Mouse (Mus musculus): ENCODE measurements around the gene Polr2e.

The Polr2e gene

DNA sequence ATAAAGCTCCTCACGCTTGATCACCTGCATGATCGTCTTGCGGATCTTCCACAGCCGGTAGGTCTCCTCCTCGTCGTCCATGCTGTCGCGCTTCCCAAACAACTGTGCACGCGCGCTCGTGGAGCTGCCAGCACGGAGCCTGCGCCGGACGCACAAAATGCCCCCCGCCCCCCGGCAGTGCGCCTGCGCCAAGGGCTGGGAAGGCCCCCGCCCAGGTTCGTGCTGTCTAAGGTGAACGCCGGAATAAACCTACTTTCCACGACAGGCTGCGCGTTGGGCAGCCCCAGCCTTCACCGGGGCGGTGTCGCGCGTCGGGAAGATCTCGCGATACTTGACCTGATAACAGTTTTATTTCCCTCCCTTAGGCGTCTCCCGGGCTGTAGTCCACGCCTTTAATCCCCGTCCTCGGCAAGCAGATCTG is at the start of gene Polr2e:
TSS of gene Polr2e (minus strand) at position 237 of the 421 bp plus-strand sequence.
- under 1% methylated on average over 40 of the region's 40 CpGs for WGBS

DNA sequence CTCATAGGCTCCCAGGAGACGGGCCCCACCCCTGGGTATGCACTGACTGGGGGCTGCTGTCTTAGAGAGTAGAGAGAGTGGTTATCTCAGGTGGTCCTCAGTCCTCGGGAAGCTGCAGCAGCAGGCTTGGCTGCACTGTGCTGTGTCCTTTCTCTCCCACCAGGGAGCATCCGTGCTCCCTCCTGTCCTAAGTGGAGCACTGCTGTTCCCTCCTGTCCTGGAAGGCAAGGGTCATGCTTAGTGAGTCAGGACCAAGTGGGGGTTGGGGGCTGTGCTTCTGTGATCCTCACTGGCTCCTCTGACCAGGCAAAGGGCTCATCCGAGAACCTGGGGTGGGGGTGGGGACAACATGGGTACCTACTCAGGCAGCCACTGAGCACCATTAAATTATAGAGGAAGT is 49.6 kb upstream of the Polr2e start:
- WGBS: 76% methylated on average over 4 of the region's 4 CpGs

- 89% methylated on average over 8 of the region's 8 CpGs for WGBS
These were observed 47.9 kb upstream of the Polr2e start for GRCm38 (mm10) chr10:80087483-80087882.

DNA sequence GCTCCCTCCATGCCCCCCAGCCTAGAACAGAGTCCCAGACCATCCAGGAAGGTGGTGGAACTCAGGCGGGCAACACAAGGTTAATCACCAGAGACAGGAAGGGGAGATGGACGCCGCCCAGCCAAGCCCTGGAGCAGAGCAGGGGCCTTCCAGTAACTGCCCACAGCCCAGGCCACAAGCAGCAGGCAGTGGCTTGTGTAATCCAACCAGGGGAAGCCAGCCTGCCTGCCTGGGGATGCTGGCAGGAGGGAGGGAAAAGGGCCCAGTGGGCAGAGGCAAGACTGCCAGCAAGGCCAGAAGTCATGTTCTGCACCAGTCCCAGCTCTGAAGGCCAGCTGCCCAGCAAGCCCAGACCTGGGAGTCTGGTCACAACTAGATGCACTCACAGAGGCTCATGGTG is 47.3 kb upstream of the Polr2e start:
- 53% methylated on average over 3 of the region's 3 CpGs for WGBS

GRCm38 (mm10) chr10:80084817-80085487 is 45.4 kb upstream of the Polr2e start:
- 41% methylated on average over 9 of the region's 9 CpGs for WGBS

DNA sequence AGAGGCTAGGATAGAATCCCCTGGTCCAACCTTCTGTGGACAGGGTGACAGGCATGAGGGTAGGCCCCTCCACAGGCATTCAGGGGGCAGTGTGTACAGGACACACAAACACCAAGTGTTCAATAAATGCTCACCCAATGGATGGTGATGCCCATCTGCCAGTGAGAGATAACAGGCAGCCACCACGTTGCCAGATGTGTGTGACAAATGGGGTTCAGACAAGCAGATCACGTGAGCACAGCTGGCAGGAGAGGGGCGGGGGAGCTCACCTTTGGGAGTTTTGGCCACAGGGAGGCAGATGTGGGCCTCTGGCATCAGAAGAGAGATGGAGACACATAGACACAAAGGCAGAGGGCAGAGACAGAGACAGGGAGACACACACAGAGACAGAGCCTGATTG is 41.5 kb upstream of the Polr2e start:
- WGBS: 85% methylated on average over 3 of the region's 3 CpGs

- WGBS: 82% methylated on average over 16 of the region's 16 CpGs
These were observed 40.9 kb upstream of the Polr2e start for GRCm38 (mm10) chr10:80080396-80081070.

DNA sequence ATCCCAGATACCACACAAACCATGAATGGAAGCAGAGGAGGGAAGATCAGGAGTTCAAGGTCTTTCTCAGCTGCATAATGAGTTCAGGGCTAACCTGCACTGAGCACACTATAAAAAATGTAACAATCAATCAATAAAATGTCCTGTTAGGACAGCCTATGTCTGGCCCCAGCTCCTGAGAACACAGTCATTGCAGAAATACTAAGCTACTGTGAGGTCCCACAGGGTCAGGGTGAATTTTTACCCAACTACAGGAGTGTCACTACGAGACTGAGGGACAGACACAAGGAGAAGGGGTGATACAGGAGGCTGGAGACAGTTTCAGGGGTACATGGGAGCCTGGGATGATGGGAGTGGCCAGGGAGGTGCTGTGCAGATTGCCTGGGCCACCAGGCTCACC is 38.8 kb upstream of the Polr2e start:
- 100% methylated on average over 1 of the region's 1 CpGs for WGBS

GRCm38 (mm10) chr10:80077312-80077711 is 37.7 kb upstream of the Polr2e start:
- 93% methylated on average over 5 of the region's 5 CpGs for WGBS

DNA sequence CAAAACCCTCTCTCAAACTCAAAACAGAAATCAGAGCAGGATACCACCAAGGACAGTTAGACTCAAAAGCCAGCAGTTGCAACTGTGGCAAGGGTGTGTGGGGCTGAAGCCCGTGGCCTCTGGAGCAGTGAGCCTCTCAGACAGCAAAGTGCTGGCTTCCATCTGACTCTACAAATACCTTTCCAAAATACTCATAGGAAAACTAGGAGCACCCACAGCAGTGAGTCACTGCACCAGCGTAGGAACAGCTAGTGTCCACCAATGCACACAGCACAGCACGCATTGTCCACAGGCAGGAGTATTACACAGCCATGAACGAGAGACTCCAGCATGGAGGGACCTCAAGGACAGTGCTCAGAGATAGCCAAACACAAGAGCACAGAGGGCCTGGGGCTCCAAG is 36.8 kb upstream of the Polr2e start:
- 89% methylated on average over 4 of the region's 4 CpGs for WGBS

DNA sequence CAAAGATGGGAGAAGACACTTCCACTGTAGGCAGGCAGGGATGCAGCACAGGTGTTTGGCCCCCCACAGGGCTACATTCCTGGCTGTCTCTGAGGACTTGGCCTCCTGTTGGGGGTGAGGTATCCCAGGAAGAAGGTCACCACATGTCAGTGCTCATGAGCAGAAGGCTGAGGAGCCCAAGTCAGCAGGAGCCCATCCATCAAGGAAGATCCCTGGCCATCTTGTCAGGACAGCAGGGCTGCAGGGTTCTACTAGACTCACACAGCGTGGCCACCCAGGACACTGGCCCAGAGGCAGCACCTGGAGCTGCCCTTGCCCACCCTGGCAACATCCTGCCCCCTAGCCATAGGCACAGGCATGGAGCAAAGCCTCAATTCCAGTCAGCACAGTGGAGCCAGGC is 36.3 kb upstream of the Polr2e start:
- WGBS: 76% methylated on average over 1 of the region's 1 CpGs

DNA sequence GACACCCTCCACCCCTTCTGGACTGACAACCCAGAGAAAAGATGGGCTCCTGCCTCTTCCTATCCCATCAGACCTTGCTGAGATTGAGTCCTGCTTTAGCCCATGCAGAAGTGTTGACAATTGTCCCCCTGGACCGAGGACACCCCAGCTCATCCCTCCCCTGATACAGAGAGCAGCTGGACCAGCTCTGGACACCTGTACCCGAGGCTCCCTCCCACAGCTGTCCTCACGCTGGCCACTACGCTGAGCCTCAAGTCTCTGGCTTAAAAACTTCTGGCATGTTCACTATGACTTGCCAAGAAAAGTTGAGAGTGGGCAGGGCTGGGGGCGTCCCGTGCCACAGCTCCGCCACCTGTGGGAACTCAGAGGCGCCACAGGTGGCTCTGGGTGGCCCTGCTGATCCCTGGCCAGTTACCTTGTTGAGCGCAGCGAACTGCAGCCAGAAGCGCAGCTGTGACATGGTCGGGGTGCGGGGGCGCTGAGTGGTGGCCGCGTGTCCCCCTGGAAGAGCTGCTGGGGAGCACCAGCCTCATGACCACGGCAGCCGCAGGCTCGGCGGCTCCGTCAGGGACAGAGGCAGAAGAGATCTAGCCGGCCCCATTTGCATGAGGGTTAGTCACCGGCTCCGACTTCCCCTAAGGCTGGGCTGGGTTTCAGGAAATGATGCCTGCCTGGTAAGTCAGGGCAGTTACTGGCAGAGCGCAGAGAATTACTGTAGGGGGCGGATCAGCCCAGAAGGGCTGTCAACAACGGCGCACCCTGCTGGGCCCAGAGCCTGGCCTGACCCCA is 35.4 kb upstream of the Polr2e start:
- WGBS: 28% methylated on average over 28 of the region's 28 CpGs

DNA sequence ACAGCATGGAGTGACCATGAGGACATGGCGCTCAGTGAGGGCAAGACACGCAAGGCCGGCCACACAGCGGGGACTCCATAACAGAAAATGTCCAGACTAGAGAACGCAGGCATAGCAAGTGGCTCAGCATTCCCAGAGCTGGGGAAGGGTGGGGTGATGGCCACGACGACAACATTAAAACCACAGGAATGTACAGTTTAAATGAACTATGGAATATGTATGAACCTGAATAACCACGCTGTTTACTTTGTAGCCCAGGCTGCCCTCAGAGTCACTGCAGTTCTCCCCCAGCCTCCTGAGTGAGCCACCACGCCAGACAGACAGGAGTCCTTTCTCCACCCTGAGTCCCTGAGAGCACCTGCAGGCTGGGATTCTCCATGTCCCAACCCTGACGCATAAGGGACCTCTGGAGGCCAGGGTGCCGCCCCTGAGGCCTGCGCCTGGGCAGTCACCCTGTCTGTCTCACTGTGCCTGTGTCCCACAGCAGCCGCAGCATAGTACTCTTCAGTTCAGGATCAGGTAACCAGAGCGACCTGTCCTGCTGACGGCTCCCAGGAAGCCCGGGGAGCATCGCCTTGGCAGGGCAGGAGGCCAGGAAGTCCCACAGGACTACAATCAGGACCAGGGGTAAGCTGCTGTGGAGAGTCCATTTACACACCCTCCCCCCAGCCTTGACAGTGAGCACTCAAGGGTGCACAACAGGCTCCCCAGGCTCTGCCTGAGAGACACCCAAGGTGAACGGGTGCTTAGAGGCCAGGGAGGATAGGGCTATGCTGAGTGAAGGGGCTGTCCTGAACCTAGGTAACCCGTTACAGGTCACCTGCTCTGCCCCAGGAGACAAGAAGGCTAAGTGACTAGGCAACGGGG is 33.3 kb upstream of the Polr2e start:
- WGBS: 92% methylated on average over 20 of the region's 20 CpGs

DNA sequence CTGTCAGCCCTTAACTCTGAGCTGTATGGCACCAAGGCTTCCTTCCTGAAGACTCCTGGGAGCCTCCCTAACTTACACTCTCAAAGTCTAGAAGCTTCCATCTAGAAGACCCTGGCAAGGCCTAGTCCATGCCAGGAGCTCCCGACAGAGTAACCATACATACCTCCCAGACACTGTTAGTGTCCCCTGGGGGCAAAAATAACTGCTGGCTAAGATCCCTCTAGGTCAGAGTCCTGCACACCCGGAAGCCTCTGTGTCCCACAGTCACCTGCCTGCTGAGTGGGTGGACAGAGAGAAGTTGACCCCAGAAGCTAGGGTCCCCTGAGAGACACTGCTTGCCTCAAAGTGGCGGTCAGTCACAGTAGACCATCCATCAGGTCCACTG is 31.9 kb upstream of the Polr2e start:
- WGBS: 69% methylated on average over 3 of the region's 3 CpGs

- WGBS: 41% methylated on average over 9 of the region's 9 CpGs
These were observed 31.4 kb upstream of the Polr2e start for GRCm38 (mm10) chr10:80070837-80071515.

DNA sequence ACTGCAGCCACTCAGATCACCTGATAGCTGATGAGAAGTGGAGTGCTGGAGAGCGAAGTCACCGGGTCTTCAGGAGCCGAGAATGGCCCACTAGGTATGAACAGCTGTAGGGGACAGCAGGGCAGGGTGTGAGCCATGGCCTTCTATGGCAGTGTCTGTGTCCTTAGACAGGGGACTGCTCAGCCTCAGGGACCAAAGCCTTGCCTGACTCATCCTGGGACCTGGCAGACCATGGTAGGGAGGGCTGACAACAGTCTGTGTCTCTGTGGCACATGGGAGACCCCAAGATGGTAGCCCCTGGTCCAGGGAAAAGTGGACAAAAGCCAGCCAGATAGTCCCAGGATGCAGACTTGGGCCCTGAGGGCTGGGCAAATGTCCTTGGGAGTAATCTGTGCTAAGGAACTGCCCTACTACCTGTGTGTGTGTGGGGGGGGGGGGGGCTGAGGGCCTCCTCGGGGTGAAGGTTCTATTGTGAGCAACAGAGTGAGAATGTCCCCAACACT is 30.4 kb upstream of the Polr2e start:
- WGBS: 94% methylated on average over 4 of the region's 4 CpGs

GRCm38 (mm10) chr10:80069251-80069650 is 29.7 kb upstream of the Polr2e start:
- WGBS: 76% methylated on average over 6 of the region's 7 CpGs

GRCm38 (mm10) chr10:80063877-80064650 is 24.5 kb upstream of the Polr2e start:
- WGBS: 83% methylated on average over 23 of the region's 23 CpGs

- 43% methylated on average over 5 of the region's 5 CpGs for WGBS
These were observed 23.5 kb upstream of the Polr2e start for GRCm38 (mm10) chr10:80063104-80063503.

DNA sequence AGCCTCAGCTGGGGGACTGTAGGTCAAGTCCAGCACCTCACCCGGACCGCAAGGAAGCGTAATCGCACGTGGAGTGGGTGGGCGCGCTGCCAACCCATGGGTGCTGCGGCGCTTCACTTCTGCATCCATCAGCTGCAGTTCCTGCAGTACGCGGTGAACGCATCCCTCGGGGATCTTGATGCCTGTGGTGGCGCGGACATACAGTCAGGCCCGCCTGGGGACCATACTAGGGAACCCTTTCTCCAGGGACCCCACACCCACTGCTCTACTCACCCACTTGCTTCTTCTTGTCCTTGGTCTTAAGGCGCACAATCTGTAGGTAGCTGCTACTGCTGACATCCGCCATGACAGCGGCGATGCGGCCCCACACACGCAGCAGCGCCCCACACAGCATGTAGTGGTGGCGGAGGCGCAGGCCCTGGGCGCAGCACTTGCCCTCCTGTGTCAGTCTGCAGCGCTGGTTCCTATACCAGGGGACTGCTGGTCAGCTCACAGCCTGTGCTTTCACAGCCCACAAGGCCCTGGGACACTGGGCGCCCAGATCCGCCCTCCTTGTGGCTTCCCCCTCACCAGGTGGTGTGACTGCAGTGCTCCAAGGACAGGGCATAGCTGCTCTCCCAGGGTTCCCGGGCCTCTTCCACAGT is 18.2 kb upstream of the Polr2e start:
- 71% methylated on average over 30 of the region's 30 CpGs for WGBS
